Mouse (Mus musculus) myocyte (in vitro differentiated cells): ENCODE data around the gene Sppl2b. TPM values are rescaled to one million over a fixed set of nuclear protein-coding genes. Genes with fewer than 3 reads are reported as not detected.

ENCODE experiments used
- H3K27me3 ChIP-seq: one replicate; pipeline ENCODE4 v1.6.1; 2011; ENCODE audit not compliant: control insufficient read depth, insufficient read depth, insufficient read length
- H3K36me3 ChIP-seq: one replicate; pipeline ENCODE4 v1.6.1; 2011; ENCODE audit not compliant: control insufficient read depth, insufficient read depth
- H3K4me2 ChIP-seq: one replicate; pipeline ENCODE4 v1.6.1; 2011; ENCODE audit warnings: low read depth, control low read depth
- H3K4me3 ChIP-seq: one replicate; pipeline ENCODE4 v1.5.1; 2011; ENCODE audit warnings: mild to moderate bottlenecking, control low read depth, moderate library complexity
- H3K79me2 ChIP-seq: one replicate; pipeline ENCODE4 v1.6.1; 2011; ENCODE audit not compliant: control insufficient read depth, insufficient read depth
- H3ac ChIP-seq: one replicate; pipeline ENCODE4 v1.6.1; 2011; ENCODE audit not compliant: control insufficient read depth, insufficient read length
- CEBPB ChIP-seq: IDR thresholded peaks from 2 replicates; pipeline ENCODE4 v1.6.1; 2011; ENCODE audit warnings: mild to moderate bottlenecking, moderate library complexity; ENCODE audit not compliant: poor library complexity, insufficient read depth, severe bottlenecking
- E2F4 ChIP-seq: IDR thresholded peaks from one replicate; pipeline ENCODE4 v1.6.1; 2011; ENCODE audit warnings: mild to moderate bottlenecking, control low read depth, moderate library complexity; ENCODE audit not compliant: insufficient read depth
- MAX ChIP-seq: IDR thresholded peaks from one replicate; pipeline ENCODE4 v1.6.1; 2011; ENCODE audit warnings: low read depth, mild to moderate bottlenecking, control low read depth
- MYOD1 ChIP-seq, 3 experiments: IDR thresholded peaks; one replicate each; pipeline ENCODE4 v1.6.1; 2011; ENCODE audit warnings: control low read depth in 2 of 3, low read depth in 2 of 3, mild to moderate bottlenecking in 2 of 3, moderate library complexity in 1 of 3; ENCODE audit not compliant: insufficient read length in 2 of 3, control insufficient read depth in 1 of 3
- MYOG ChIP-seq, 3 experiments: IDR thresholded peaks; one replicate each; pipeline ENCODE4 v1.6.1; 2011; ENCODE audit warnings: control low read depth in 2 of 3, low read depth in 2 of 3, mild to moderate bottlenecking in 2 of 3; ENCODE audit not compliant: insufficient read length in 2 of 3, control insufficient read depth in 1 of 3, insufficient read depth in 1 of 3
- POLR2A ChIP-seq: IDR thresholded peaks from one replicate; pipeline ENCODE4 v1.6.1; 2011; ENCODE audit warnings: low read depth, mild to moderate bottlenecking, control low read depth, moderate library complexity; ENCODE audit not compliant: insufficient read length
- POLR2AphosphoS2 ChIP-seq: IDR thresholded peaks from one replicate; pipeline ENCODE4 v1.6.1; 2011; ENCODE audit warnings: low read depth, control low read depth; ENCODE audit not compliant: insufficient read length
- REST ChIP-seq: IDR thresholded peaks from one replicate; pipeline ENCODE4 v1.6.1; 2011; ENCODE audit warnings: mild to moderate bottlenecking, control low read depth, moderate library complexity; ENCODE audit not compliant: insufficient read depth, insufficient read length
- SRF ChIP-seq: IDR thresholded peaks from one replicate; pipeline ENCODE4 v1.6.1; 2011; ENCODE audit warnings: low read depth; ENCODE audit not compliant: control insufficient read depth, insufficient read length
- TCF12 ChIP-seq: IDR thresholded peaks from one replicate; pipeline ENCODE4 v1.6.1; 2011; ENCODE audit warnings: mild to moderate bottlenecking, control low read depth; ENCODE audit not compliant: poor library complexity, insufficient read depth, severe bottlenecking
- TCF3 ChIP-seq: IDR thresholded peaks from one replicate; pipeline ENCODE4 v1.6.1; 2011; ENCODE audit warnings: low read depth, control low read depth; ENCODE audit not compliant: insufficient read length
- USF1 ChIP-seq: IDR thresholded peaks from one replicate; pipeline ENCODE4 v1.6.1; 2011; ENCODE audit warnings: low read depth, mild to moderate bottlenecking, control low read depth, moderate library complexity
- polyA plus RNA-seq: library from polyadenylated mRNA; unstranded; fragments of >200 nt; fragmentation: generic; extraction: Trizol; gene quantifications from one replicate; pipeline ENCODE4 v1.2.1, GENCODE M21; 2012; ENCODE audit warnings: missing spikeins

Gene Sppl2b
- polyA plus RNA-seq, 1 experiment, result 31.0 TPM

GRCm38 (mm10) chr10:80901409-80902272, 46.6 kb downstream of the Sppl2b start:
- Histone ChIP-seq H3K4me3 (no peak overlapping the region), H3K4me2 (peak overlapping the region; percentile 65), H3K36me3 (no peaks in the 10 kb centered on the region), H3K27me3 (no peaks in the 10 kb centered on the region), H3K79me2 (peaks cover 13% of the 10 kb centered on the region), H3ac (no peak overlapping the region)
- TF ChIP-seq POLR2AphosphoS2 (peak; percentile 8), POLR2A (no peak), MYOD1 (IDR thresholded peaks at IDR 0.05; ENCODE audit: control insufficient read depth in 1 of 3, insufficient read length in 2 of 3, low read depth in 2 of 3) (no peak)

- Histone ChIP-seq H3K36me3 (no peaks in the 10 kb centered on the region), H3ac (no peak overlapping the region), H3K4me2 (no peak overlapping the region), H3K4me3 (no peak overlapping the region), H3K27me3 (no peaks in the 10 kb centered on the region), H3K79me2 (peaks cover 13% of the 10 kb centered on the region)
- no peak for TF ChIP-seq REST
- no peak for TF ChIP-seq USF1
- no peak for TF ChIP-seq E2F4
- no peak for TF ChIP-seq POLR2AphosphoS2
- TF ChIP-seq MAX, result no peak
- TF ChIP-seq POLR2A, result no peak
- TF ChIP-seq MYOG (IDR thresholded peaks at IDR 0.05; ENCODE audit: control insufficient read depth in 1 of 3, insufficient read depth in 1 of 3, insufficient read length in 2 of 3, low read depth in 2 of 3), result no peak
Measured at GRCm38 (mm10) chr10:80902273-80902940, 47.3 kb downstream of the Sppl2b start.

- peaks cover 5% of the 10 kb centered on the region for H3K36me3 ChIP-seq
- no peak overlapping the region for H3ac ChIP-seq
- H3K4me2 ChIP-seq, result no peak overlapping the region
- TF ChIP-seq MYOG (IDR thresholded peaks at IDR 0.05; ENCODE audit: control insufficient read depth in 1 of 3, insufficient read depth in 1 of 3, insufficient read length in 2 of 3, low read depth in 2 of 3), result no peak
- no peak for TF ChIP-seq SRF
- no peak for TF ChIP-seq MYOD1 (IDR thresholded peaks at IDR 0.05; ENCODE audit: control insufficient read depth in 1 of 3, insufficient read length in 2 of 3, low read depth in 2 of 3)
- no peak for TF ChIP-seq TCF3
- no peak for TF ChIP-seq REST
- no peak for TF ChIP-seq MAX
- peaks cover 13% of the 10 kb centered on the region for H3K79me2 ChIP-seq
- no peaks in the 10 kb centered on the region for H3K27me3 ChIP-seq
- no peak overlapping the region for H3K4me3 ChIP-seq
Measured at GRCm38 (mm10) chr10:80903282-80903681, 48.2 kb downstream of the Sppl2b start.

- peaks cover 5% of the 10 kb centered on the region for H3K36me3 ChIP-seq
- H3K4me2 ChIP-seq, result no peak overlapping the region
- peaks cover 11% of the 10 kb centered on the region for H3K79me2 ChIP-seq
Measured at GRCm38 (mm10) chr10:80904004-80904693, 49.1 kb downstream of the Sppl2b start.

GRCm38 (mm10) chr10:80904709-80905108, 49.6 kb downstream of the Sppl2b start:
- no peak for TF ChIP-seq SRF
- TF ChIP-seq REST, result no peak
- no peak for TF ChIP-seq E2F4
- TF ChIP-seq POLR2AphosphoS2, result peak; percentile 26
- no peak for TF ChIP-seq TCF12
- TF ChIP-seq MYOG (IDR thresholded peaks at IDR 0.05; ENCODE audit: control insufficient read depth in 1 of 3, insufficient read depth in 1 of 3, insufficient read length in 2 of 3, low read depth in 2 of 3), result no peak
- TF ChIP-seq MYOD1 (IDR thresholded peaks at IDR 0.05; ENCODE audit: control insufficient read depth in 1 of 3, insufficient read length in 2 of 3, low read depth in 2 of 3), result no peak
- TF ChIP-seq CEBPB, result no peak
- H3K36me3 ChIP-seq, result peaks cover 5% of the 10 kb centered on the region
- H3ac ChIP-seq, result no peak overlapping the region
- H3K79me2 ChIP-seq, result peaks cover 5% of the 10 kb centered on the region
- H3K4me2 ChIP-seq, result no peak overlapping the region
- H3K4me3 ChIP-seq, result no peak overlapping the region
- H3K27me3 ChIP-seq, result no peaks in the 10 kb centered on the region

More at GRCm38 (mm10) chr10:80904004-80904693, 49.1 kb downstream of the Sppl2b start:
- no peak overlapping the region for H3ac ChIP-seq
- TF ChIP-seq E2F4 (no peak), SRF (no peak), USF1 (no peak), REST (no peak), POLR2AphosphoS2 (no peak), MYOD1 (IDR thresholded peaks at IDR 0.05; ENCODE audit: control insufficient read depth in 1 of 3, insufficient read length in 2 of 3, low read depth in 2 of 3) (no peak), POLR2A (no peak), TCF12 (no peak), CEBPB (no peak), MAX (no peak), MYOG (IDR thresholded peaks at IDR 0.05; ENCODE audit: control insufficient read depth in 1 of 3, insufficient read depth in 1 of 3, insufficient read length in 2 of 3, low read depth in 2 of 3) (no peak), TCF3 (no peak)
- no peak overlapping the region for H3K4me3 ChIP-seq
- H3K27me3 ChIP-seq, result no peaks in the 10 kb centered on the region
